Mouse (Mus musculus): Measurements from ENCODE around the gene Agfg2.

Agfg2 gene

GRCm38 (mm10) chr5:137682526-137682925, 2.0 kb downstream of the Agfg2 start:
- no peak for DNase-seq

- DNase-seq, result no peak
Observed at GRCm38 (mm10) chr5:137679726-137680125, 4.8 kb downstream of the Agfg2 start.

- DNase-seq, result no peak
Observed at GRCm38 (mm10) chr5:137678736-137679135, 5.8 kb downstream of the Agfg2 start.

- no peak for DNase-seq
Observed at GRCm38 (mm10) chr5:137677859-137678258, 6.7 kb downstream of the Agfg2 start.

GRCm38 (mm10) chr5:137674786-137675185, 9.7 kb downstream of the Agfg2 start:
- no peak for DNase-seq

GRCm38 (mm10) chr5:137673015-137673414, 11.5 kb downstream of the Agfg2 start:
- no peak for DNase-seq

GRCm38 (mm10) chr5:137672361-137672760, 12.2 kb downstream of the Agfg2 start:
- no peak for DNase-seq

- DNase-seq, result no peak
Observed at GRCm38 (mm10) chr5:137671443-137672240, 12.9 kb downstream of the Agfg2 start.

GRCm38 (mm10) chr5:137670240-137670639, 14.3 kb downstream of the Agfg2 start:
- no peak for DNase-seq

GRCm38 (mm10) chr5:137668971-137669370, 15.6 kb downstream of the Agfg2 start:
- no peak for DNase-seq

GRCm38 (mm10) chr5:137663057-137663456, 21.5 kb downstream of the Agfg2 start:
- DNase-seq, result no peak

GRCm38 (mm10) chr5:137660064-137660688, 24.4 kb downstream of the Agfg2 start:
- no peak for DNase-seq

- DNase-seq, result peak; percentile 76
Observed at GRCm38 (mm10) chr5:137656977-137657376, 27.5 kb downstream of the Agfg2 start.

- no peak for DNase-seq
Observed at GRCm38 (mm10) chr5:137654746-137655145, 29.8 kb downstream of the Agfg2 start.

- no peak for DNase-seq
Observed at GRCm38 (mm10) chr5:137653366-137653765, 31.2 kb downstream of the Agfg2 start.

GRCm38 (mm10) chr5:137652474-137652873, 32.1 kb downstream of the Agfg2 start:
- DNase-seq, result peak; percentile 72

- no peak for DNase-seq
Observed at GRCm38 (mm10) chr5:137649669-137650571, 34.6 kb downstream of the Agfg2 start.

GRCm38 (mm10) chr5:137649251-137649650, 35.3 kb downstream of the Agfg2 start:
- no peak for DNase-seq

GRCm38 (mm10) chr5:137647827-137648601, 36.5 kb downstream of the Agfg2 start:
- no peak for DNase-seq

- no peak for DNase-seq
Observed at GRCm38 (mm10) chr5:137645652-137646091, 38.9 kb downstream of the Agfg2 start, which contains the start of gene Irs3. Gene Irs3 (minus strand): TSS chr5:137645714.

- DNase-seq, result no peak
Observed at GRCm38 (mm10) chr5:137645091-137645651, 39.4 kb downstream of the Agfg2 start.

GRCm38 (mm10) chr5:137644484-137644883, 40.0 kb downstream of the Agfg2 start:
- no peak for DNase-seq

Data from cerebellum, adult 8-10 months (tissue).